Mouse (Mus musculus) gastrocnemius, adult 18-20 months (tissue): ENCODE results near the gene Ndst2. TPM values are rescaled to one million over a fixed set of nuclear protein-coding genes. Genes with fewer than 3 reads are reported as not detected.

Experiments used
- DNase-seq: peaks from one replicate; pipeline ENCODE4 v3.0.0; 2021; ENCODE audit warnings: low spot score
- long read RNA-seq, 2 experiments: library from polyadenylated mRNA; stranded (forward); transcript quantifications; one replicate each; pipeline ENCODE4 v2.0.0; 2021
- total RNA-seq, 2 experiments: library from RNA; stranded (reverse); gene quantifications; 2 replicates each; pipeline ENCODE4 v1.2.3; 2021

Gene Ndst2
- 1 to 10 TPM; 5.4 to 7.2 TPM for total RNA-seq
- long read RNA-seq, experiment 1, partial matches to known transcripts = 0 of 6 reads
- long read RNA-seq, experiment 1, other reads (novel, unspliced or antisense) = 3 of 6 reads
- long read RNA-seq, experiment 2, partial matches to known transcripts = 1 of 10 reads
- long read RNA-seq, experiment 2, other reads (novel, unspliced or antisense) = 6 of 10 reads

DNA sequence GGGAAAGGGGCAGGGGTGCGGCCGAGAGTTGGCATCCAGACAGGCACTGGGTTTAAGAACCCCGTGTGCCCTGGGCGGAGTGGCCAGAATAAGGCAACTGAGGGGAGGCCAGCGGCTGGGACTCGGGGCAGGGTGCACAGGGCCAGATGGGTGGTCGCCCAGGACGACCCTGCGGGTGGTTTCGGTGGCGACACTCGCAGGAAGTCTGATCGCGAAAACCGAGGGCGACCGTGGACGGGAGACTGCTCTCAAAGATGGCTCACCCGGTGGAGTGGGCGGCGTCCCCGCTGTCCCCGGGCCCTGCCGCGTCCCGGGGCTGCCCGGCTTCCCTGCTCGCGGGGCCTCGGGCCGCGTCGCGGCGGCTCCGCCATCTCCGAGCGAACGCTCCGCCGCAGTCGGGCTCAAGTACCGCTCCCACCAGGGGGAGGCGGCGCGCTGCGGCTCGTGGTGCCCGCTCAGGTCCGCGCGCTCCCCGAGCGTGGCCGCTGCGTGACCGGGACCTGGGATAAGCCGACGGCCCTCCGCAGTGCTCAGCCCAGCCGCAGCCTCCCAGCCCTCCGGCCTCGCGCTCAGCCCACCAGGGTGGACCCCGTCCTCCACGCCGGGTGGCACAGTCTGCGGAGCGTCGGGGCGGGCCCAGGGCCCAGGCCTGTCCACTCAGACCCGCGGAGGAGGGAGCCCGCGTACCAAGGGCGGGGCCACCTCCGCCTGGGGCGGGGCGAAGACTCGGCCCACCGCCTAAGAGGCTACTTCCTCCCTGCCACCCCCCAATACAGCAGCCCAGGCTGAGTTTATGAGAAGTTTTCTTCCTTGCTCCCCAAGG lies at the start of gene Ndst2:
Ndst2 (minus strand) TSS at position 611 of the 823 bp plus-strand sequence.
- DNase-seq = peak; percentile 87

DNA sequence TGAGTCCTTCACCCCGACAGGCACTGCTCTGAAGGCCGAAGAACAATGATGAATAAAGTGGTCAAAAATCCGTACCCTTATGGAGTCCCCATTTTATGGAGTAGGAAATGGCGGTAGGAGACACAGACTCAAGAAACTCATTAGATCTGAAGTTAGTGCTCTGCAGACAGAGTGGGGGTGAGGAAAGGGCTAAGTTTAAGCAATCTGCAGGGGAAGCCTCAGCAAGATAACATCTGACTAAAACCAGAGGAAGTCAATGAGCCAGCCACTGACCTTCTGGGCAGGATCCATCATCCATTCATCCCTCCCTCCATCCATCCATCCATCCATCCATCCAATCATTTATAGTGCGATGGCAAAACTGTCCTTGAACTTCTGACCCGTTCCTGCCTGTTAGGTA lies 49.2 kb upstream of the Ndst2 start:
- no peak for DNase-seq

DNA sequence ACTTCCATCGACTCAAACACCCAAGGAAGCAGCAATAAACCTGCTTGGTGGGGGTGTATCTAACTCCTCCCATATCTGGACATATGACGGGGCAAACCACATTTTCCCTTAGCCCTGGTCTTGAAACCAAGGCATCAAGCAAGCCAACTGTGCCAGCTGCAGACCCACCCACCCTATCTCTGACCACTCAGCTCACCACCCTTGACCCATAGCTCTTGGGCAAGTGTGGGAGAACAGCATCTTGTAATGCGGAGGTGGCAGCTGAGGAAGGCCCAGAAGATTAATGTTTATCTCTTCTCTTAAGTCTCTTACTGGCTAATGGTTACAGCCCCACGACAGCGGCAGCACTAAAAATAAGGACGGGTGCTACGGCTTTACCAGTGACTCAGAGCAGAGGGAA lies 48.5 kb upstream of the Ndst2 start:
- DNase-seq = no peak

- DNase-seq = no peak
Measured at GRCm38 (mm10) chr14:20780217-20780616, 45.9 kb upstream of the Ndst2 start.

- DNase-seq = no peak
Measured at GRCm38 (mm10) chr14:20778496-20778895, 44.1 kb upstream of the Ndst2 start.

GRCm38 (mm10) chr14:20775661-20776060 lies 41.3 kb upstream of the Ndst2 start:
- no peak for DNase-seq

DNA sequence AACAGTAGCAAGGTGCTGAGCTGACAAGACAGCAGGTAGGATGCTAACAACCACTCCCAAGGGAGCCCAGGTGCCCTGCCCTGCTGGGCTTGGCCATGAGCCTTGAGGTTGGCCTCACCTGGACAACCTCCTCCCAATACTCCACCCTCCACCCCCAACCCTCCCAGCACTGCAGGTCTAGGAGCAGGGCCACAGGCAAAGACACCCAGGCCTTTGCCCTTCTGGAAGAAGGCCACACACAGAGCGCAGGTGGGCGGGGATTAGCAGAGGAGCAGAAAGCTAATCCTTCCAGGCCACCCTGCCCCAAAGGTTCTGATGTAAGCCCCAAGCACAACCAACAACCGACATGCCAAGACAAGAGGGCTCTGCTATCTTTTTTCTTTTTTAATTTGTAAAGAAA lies 39.0 kb upstream of the Ndst2 start:
- DNase-seq = peak; percentile 67

- no peak for DNase-seq
Measured at GRCm38 (mm10) chr14:20772808-20773207, 38.4 kb upstream of the Ndst2 start.

- no peak for DNase-seq
Measured at GRCm38 (mm10) chr14:20771941-20772340, 37.6 kb upstream of the Ndst2 start.

GRCm38 (mm10) chr14:20768581-20768980 lies 34.2 kb upstream of the Ndst2 start:
- no peak for DNase-seq

GRCm38 (mm10) chr14:20767936-20768335 lies 33.6 kb upstream of the Ndst2 start:
- DNase-seq = no peak

GRCm38 (mm10) chr14:20765642-20766258 lies 31.4 kb upstream of the Ndst2 start:
- peak; percentile 93 for DNase-seq

GRCm38 (mm10) chr14:20764942-20765341 lies 30.6 kb upstream of the Ndst2 start:
- no peak for DNase-seq

- no peak for DNase-seq
Measured at GRCm38 (mm10) chr14:20758768-20759435, 24.5 kb upstream of the Ndst2 start.

DNA sequence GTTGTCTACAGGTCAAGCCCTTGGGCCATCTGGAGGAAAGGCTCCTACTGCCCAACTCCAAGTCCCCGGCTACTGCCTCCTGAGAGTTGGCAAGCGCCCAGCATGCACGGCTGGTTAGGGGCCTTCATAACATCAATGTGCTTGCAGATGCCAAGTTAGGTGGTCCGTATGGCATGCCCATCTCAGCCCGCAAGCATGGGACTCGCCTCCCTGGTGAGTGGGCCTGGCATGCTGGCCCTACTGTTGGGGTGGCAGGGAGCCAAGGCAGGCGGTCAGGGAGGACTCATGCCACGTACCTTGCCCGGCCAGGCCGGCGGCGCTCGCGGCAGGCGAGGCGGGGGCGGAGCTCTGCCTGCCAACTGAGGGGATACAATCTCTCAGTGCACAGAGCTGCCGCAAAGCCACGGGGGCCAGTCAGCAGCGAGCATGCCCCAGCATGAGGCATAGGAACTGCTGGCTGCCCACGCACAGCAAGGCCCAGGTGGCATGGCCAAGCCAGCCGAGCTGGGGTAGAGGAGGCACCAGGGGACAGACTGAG lies 23.1 kb upstream of the Ndst2 start:
- DNase-seq = peak; percentile 31

- no peak for DNase-seq
Measured at GRCm38 (mm10) chr14:20753792-20754191, 19.4 kb upstream of the Ndst2 start.

- no peak for DNase-seq
Measured at GRCm38 (mm10) chr14:20750503-20750902, 16.1 kb upstream of the Ndst2 start.

GRCm38 (mm10) chr14:20749494-20750051 lies 15.2 kb upstream of the Ndst2 start:
- no peak for DNase-seq

- DNase-seq = no peak
Measured at GRCm38 (mm10) chr14:20748388-20748787, 14.0 kb upstream of the Ndst2 start.

DNA sequence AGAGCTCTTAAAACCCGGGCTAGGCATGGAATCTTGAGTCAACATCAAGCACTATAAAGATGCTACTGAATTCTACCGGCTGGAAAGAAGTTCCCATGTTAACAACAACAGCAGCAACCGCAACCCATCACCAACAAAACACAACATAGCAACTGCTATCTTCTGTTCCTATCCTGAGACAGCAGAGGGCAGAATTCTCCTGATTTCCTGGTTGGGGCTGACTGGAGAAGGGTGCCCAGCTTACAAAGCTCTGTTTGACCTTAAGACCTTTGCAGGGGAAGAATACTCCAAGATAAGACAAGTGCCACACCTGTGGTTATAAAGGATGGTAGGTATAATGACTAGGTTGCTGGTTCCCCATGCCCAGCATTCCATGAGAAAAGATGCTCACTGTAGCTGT lies 12.6 kb upstream of the Ndst2 start:
- DNase-seq = no peak

- peak; percentile 51 for DNase-seq
Measured at GRCm38 (mm10) chr14:20743614-20744013, 9.3 kb upstream of the Ndst2 start.
